Mouse (Mus musculus) left cerebral cortex, adult 11 months (tissue): Measurements from ENCODE around the gene Tmem106c.

Experiments used
- DNase-seq: peaks from one replicate; pipeline ENCODE4 v3.0.0; 2022; ENCODE audit warnings: low spot score

Gene Tmem106c

GRCm38 (mm10) chr15:97952889-97953189 lies 11.2 kb upstream of the Tmem106c start:
- no peak for DNase-seq

GRCm38 (mm10) chr15:97954671-97955070 lies 9.3 kb upstream of the Tmem106c start:
- no peak for DNase-seq

- no peak for DNase-seq
These were observed 8.7 kb upstream of the Tmem106c start for GRCm38 (mm10) chr15:97955286-97955685.

- DNase-seq = no peak
These were observed 8.3 kb upstream of the Tmem106c start for GRCm38 (mm10) chr15:97955742-97956141.

GRCm38 (mm10) chr15:97956416-97956815 lies 7.6 kb upstream of the Tmem106c start:
- no peak for DNase-seq

- DNase-seq = no peak
These were observed 541 bp upstream of the Tmem106c start for GRCm38 (mm10) chr15:97963329-97963988.

- DNase-seq = no peak
These were observed 812 bp downstream of the Tmem106c start for GRCm38 (mm10) chr15:97964836-97965187.

- DNase-seq = no peak
These were observed 1.5 kb downstream of the Tmem106c start for GRCm38 (mm10) chr15:97965311-97966045.

GRCm38 (mm10) chr15:97970299-97970698 lies 6.3 kb downstream of the Tmem106c start:
- DNase-seq = no peak

GRCm38 (mm10) chr15:97972580-97972979 lies 8.6 kb downstream of the Tmem106c start:
- DNase-seq = no peak

GRCm38 (mm10) chr15:97973248-97974005 lies 9.4 kb downstream of the Tmem106c start:
- DNase-seq = no peak

GRCm38 (mm10) chr15:97981560-97981959 lies 17.6 kb downstream of the Tmem106c start:
- DNase-seq = no peak

GRCm38 (mm10) chr15:97989544-97989943 lies 25.5 kb downstream of the Tmem106c start:
- no peak for DNase-seq

GRCm38 (mm10) chr15:97990124-97990523 lies 26.1 kb downstream of the Tmem106c start:
- no peak for DNase-seq

GRCm38 (mm10) chr15:97990721-97991120 lies 26.7 kb downstream of the Tmem106c start:
- no peak for DNase-seq

- no peak for DNase-seq
These were observed 27.4 kb downstream of the Tmem106c start for GRCm38 (mm10) chr15:97991285-97991895.

GRCm38 (mm10) chr15:97992027-97992711 lies 28.2 kb downstream of the Tmem106c start:
- DNase-seq = no peak

GRCm38 (mm10) chr15:97992712-97993286 lies 28.8 kb downstream of the Tmem106c start:
- peak; percentile 82 for DNase-seq

- no peak for DNase-seq
These were observed 32.8 kb downstream of the Tmem106c start for GRCm38 (mm10) chr15:97996716-97997256.

GRCm38 (mm10) chr15:97999546-97999945 lies 35.5 kb downstream of the Tmem106c start:
- no peak for DNase-seq

GRCm38 (mm10) chr15:97999991-98000390 lies 36.0 kb downstream of the Tmem106c start:
- no peak for DNase-seq
